Mouse (Mus musculus) liver, adult 2 months (tissue): Measurements from ENCODE around the gene Adgrv1. TPM values are rescaled to one million over a fixed set of nuclear protein-coding genes. Genes with fewer than 3 reads are reported as not detected.
A peak's percentile ranks its signal among the peaks of the same experiment; 100 is the strongest.

ENCODE experiments used
- DNase-seq: peaks from one replicate; pipeline ENCODE4 v3.0.0-alpha.2; 2011; ENCODE audit warnings: low read depth, low spot score; ENCODE audit errors: extremely low read depth
- H3K27ac ChIP-seq: fragments of 200-500 bp; replicated peaks from 2 replicates; pipeline ENCODE4 v1.5.1; 2012; ENCODE audit warnings: low read depth, mild to moderate bottlenecking, control low read depth, inconsistent platforms, low read length; ENCODE audit not compliant: insufficient read depth
- H3K27me3 ChIP-seq: fragments of 200-500 bp; 2 replicates; pipeline ENCODE4 v1.6.1; 2012; ENCODE audit warnings: mild to moderate bottlenecking, moderate library complexity, low read length, inconsistent platforms; ENCODE audit not compliant: control insufficient read depth, insufficient read depth
- H3K36me3 ChIP-seq: fragments of 200-500 bp; 2 replicates; pipeline ENCODE4 v1.6.1; 2012; ENCODE audit warnings: low read length, inconsistent platforms; ENCODE audit not compliant: control insufficient read depth, insufficient read depth
- H3K4me1 ChIP-seq: fragments of 200-500 bp; 2 replicates; pipeline ENCODE4 v1.6.1; 2011; ENCODE audit warnings: low read length; ENCODE audit not compliant: control insufficient read depth, insufficient read depth
- H3K4me3 ChIP-seq: fragments of 200-500 bp; 2 replicates; pipeline ENCODE4 v1.5.1; 2011; ENCODE audit warnings: low read depth, mild to moderate bottlenecking, control low read depth, low read length, moderate library complexity; ENCODE audit not compliant: insufficient read depth
- H3K79me2 ChIP-seq: fragments of 200-500 bp; 2 replicates; pipeline ENCODE4 v1.6.1; 2012; ENCODE audit warnings: inconsistent platforms, mild to moderate bottlenecking, low read length, moderate library complexity; ENCODE audit not compliant: control insufficient read depth, insufficient read depth
- H3K9ac ChIP-seq: fragments of 200-500 bp; 2 replicates; pipeline ENCODE4 v1.6.1; 2012; ENCODE audit warnings: low read depth, mild to moderate bottlenecking, control low read depth, inconsistent platforms, low read length
- CTCF ChIP-seq: fragments of 200-500 bp; IDR thresholded peaks from 2 replicates; pipeline ENCODE4 v1.5.1; 2011; ENCODE audit warnings: low read depth, low read length, control low read depth
- POLR2A ChIP-seq: fragments of 200-500 bp; IDR thresholded peaks from 2 replicates; pipeline ENCODE4 v1.6.1; 2011; ENCODE audit warnings: low read length, control low read depth; ENCODE audit not compliant: insufficient read depth; ENCODE audit errors: extremely low read depth
- WGBS: fragments of 180-500 bp; shearing (Covaris S2); methylation state at CpG from one replicate; pipeline ENCODE4 v1.1.7; 2018; 5-methylcytosine and 5-hydroxymethylcytosine counted together
- polyA plus RNA-seq: library from polyadenylated mRNA; depleted of rRNA; stranded (reverse); fragments of >200 nt; gene quantifications from 2 replicates; pipeline ENCODE4 v1.2.3, GENCODE M21; 2012
- total RNA-seq: library from RNA; depleted of rRNA; stranded (reverse); fragments of >200 nt; gene quantifications from 2 replicates; pipeline ENCODE4 v1.2.3, GENCODE M21; 2014

Gene Adgrv1
- total and polyA plus RNA-seq, 2 experiments = 1.5 to 3.1 TPM

DNA sequence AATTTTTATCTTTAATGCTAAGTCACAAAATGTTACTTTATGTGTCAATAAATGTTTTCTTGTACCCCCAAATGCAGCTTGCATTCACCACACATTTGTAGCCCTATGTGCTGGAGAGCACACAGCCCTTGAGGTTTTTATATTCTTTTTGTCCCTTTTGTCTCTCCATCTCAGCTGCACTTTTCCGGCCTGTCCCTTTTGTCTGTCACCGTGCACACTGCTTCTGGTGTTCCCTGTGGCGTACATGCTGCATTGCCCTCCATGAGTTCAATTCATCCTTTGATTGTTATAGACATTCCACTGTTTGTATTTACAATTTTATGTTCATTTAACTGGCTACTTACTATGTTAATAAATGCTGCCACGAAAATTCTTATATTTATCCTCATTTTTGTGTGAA, 183.3 kb downstream of the Adgrv1 start:
- TF ChIP-seq POLR2A (no peak), CTCF (no peak)
- no peak for DNase-seq
- no peaks in the 10 kb centered on the region for H3K79me2 ChIP-seq
- H3K36me3 ChIP-seq = no peaks in the 10 kb centered on the region
- 79% methylated on average over 4 of the region's 4 CpGs for WGBS
- H3K4me3 ChIP-seq = no peak overlapping the region
- H3K27me3 ChIP-seq = no peaks in the 10 kb centered on the region
- no peak overlapping the region for H3K9ac ChIP-seq
- no peaks in the 10 kb centered on the region for H3K4me1 ChIP-seq
- H3K27ac ChIP-seq = no peak overlapping the region

DNA sequence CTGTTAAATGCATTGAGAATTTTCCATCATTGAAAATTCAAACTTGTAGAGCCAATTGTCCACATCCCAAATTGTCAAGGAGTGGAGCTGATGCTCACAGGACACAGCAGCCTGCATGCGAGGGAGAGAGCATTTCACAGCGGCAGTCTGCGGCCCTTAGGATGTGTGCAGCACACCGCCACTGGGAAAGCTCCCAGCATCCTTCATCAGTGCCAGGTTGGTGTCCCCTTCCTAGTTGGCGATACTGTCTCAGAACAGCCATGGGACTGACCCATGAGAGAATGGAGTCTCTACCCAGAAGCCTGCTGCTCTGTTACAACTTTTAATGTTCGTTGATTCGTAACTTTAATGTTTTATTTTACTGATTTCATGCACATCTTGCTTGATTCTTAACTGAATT, 183.8 kb downstream of the Adgrv1 start:
- 81% methylated on average over 7 of the region's 7 CpGs for WGBS
- Histone ChIP-seq H3K36me3 (no peaks in the 10 kb centered on the region), H3K4me1 (no peaks in the 10 kb centered on the region), H3K27me3 (no peaks in the 10 kb centered on the region), H3K79me2 (no peaks in the 10 kb centered on the region), H3K27ac (no peak overlapping the region), H3K9ac (no peak overlapping the region), H3K4me3 (no peak overlapping the region)
- TF ChIP-seq CTCF (no peak), POLR2A (no peak)
- no peak for DNase-seq

- TF ChIP-seq POLR2A = no peak
- no peak for TF ChIP-seq CTCF
- no peaks in the 10 kb centered on the region for H3K4me1 ChIP-seq
- H3K79me2 ChIP-seq = no peaks in the 10 kb centered on the region
- DNase-seq = no peak
- WGBS = 67% methylated on average over 3 of the region's 3 CpGs
- no peaks in the 10 kb centered on the region for H3K36me3 ChIP-seq
- H3K9ac ChIP-seq = no peak overlapping the region
- H3K27me3 ChIP-seq = no peaks in the 10 kb centered on the region
- no peak overlapping the region for H3K4me3 ChIP-seq
- no peak overlapping the region for H3K27ac ChIP-seq
These were observed 191.5 kb downstream of the Adgrv1 start for GRCm38 (mm10) chr13:81441412-81441811.

GRCm38 (mm10) chr13:81439390-81440025, 193.4 kb downstream of the Adgrv1 start:
- peak; percentile 33 for DNase-seq
- no peaks in the 10 kb centered on the region for H3K36me3 ChIP-seq
- 41% methylated on average over 12 of the region's 12 CpGs for WGBS
- TF ChIP-seq POLR2A (no peak), CTCF (peak; percentile 76)
- H3K9ac ChIP-seq = no peak overlapping the region
- H3K27me3 ChIP-seq = no peaks in the 10 kb centered on the region
- H3K4me3 ChIP-seq = no peak overlapping the region
- no peak overlapping the region for H3K27ac ChIP-seq
- no peaks in the 10 kb centered on the region for H3K79me2 ChIP-seq
- H3K4me1 ChIP-seq = no peaks in the 10 kb centered on the region

GRCm38 (mm10) chr13:81437088-81437487, 195.9 kb downstream of the Adgrv1 start:
- no peak overlapping the region for H3K9ac ChIP-seq
- no peaks in the 10 kb centered on the region for H3K36me3 ChIP-seq
- H3K27ac ChIP-seq = no peak overlapping the region
- H3K27me3 ChIP-seq = no peaks in the 10 kb centered on the region
- WGBS = 46% methylated on average over 8 of the region's 8 CpGs
- H3K79me2 ChIP-seq = no peaks in the 10 kb centered on the region
- H3K4me1 ChIP-seq = no peaks in the 10 kb centered on the region
- no peak overlapping the region for H3K4me3 ChIP-seq
- TF ChIP-seq CTCF (no peak), POLR2A (no peak)
- DNase-seq = no peak

DNA sequence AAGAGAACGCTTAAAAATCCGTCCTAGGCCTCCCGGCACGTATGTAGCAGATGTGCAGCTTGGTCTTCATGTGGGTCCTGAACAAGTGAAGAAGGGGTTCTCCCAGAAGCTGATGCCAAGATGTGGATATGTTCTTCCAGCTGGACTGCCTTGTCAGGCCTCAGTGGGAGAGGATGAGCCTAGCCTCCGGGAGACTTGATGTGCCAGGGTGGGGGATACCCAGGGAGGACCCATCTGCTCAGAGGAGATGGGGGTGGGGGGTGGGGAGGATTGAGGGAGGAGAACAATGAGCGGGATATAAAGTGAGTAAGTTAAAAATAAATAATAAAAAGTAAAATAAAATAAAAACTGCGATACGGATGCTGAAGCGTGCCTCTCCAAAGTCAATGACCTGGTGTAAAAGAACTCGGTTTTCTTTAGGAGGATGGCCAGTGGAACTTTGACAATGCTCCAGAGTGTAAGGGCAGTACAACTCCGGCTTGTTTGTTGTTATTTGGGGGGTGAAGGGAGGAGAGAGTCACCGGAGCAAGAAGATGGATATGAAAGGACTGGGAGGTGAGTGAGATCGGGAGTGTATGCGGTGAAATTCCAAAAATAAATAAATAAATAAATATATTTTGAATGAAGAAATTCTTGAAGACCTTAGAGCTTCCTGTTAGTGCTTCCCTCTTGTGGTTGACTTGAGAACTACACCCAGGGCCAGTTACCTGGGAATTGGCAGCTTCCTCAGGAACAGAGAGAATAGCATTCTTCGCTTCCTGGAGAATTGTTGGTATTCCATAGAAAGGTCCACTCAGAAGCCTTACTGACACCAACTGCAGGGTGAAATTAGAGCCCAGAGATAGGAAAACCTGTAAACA, 205.8 kb downstream of the Adgrv1 start:
- H3K9ac ChIP-seq = no peak overlapping the region
- DNase-seq = peak; percentile 53
- H3K27me3 ChIP-seq = no peaks in the 10 kb centered on the region
- peaks cover 2% of the 10 kb centered on the region; the same call in 1 of the 2 replicates for H3K4me1 ChIP-seq
- 65% methylated on average over 15 of the region's 15 CpGs for WGBS
- H3K79me2 ChIP-seq = no peaks in the 10 kb centered on the region
- no peaks in the 10 kb centered on the region for H3K36me3 ChIP-seq
- H3K4me3 ChIP-seq = no peak overlapping the region
- no peak for TF ChIP-seq POLR2A
- peak; percentile 44 for TF ChIP-seq CTCF
- H3K27ac ChIP-seq = no peak overlapping the region
